Mouse (Mus musculus) spleen, adult 2 months (tissue): ENCODE measurements around the gene Asic1.
"Not testable (repeated sequence)": the region's sequence is repeated elsewhere in the genome, so short reads cannot be mapped to it uniquely, and the experiment has no call there.

Experiments
- CTCF ChIP-seq: fragments of 200-500 bp; IDR thresholded peaks from 2 replicates; pipeline ENCODE4 v1.5.1; 2011; ENCODE audit warnings: mild to moderate bottlenecking, inconsistent platforms; ENCODE audit not compliant: insufficient read depth, insufficient read length, insufficient replicate concordance; ENCODE audit errors: extremely low read depth
- POLR2A ChIP-seq: fragments of 200-500 bp; IDR thresholded peaks from 2 replicates; pipeline ENCODE4 v1.6.1; 2011; ENCODE audit warnings: low read depth, low read length, inconsistent platforms

DNA sequence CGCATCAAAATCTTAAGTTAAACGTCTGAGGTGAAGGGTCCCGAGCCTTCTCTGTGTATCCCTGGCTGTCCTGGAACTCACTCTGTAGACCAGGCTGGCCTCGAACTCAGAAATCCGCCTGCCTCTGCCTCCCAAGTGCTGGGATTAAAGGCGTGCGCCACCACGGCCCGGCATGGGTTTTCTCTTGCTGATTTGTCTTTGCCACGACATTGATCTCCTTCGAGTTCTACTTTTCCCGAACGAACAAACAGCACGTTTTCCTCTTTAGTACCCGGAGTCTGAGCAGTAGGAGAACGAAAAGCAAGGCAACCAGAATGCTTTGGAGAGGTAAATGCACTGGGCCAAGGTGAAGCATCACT lies 31.5 kb downstream of the Asic1 start:
- TF ChIP-seq POLR2A, CTCF: not testable (repeated sequence)
